Mouse (Mus musculus) A20 (cell line): ENCODE measurements around the gene Saal1.
A peak's percentile ranks its signal among the peaks of the same experiment; 100 is the strongest.

ENCODE experiments used
- DNase-seq: peaks from one replicate; pipeline ENCODE4 v3.0.0-alpha.2; 2011; ENCODE audit warnings: low read depth, low spot score

Gene Saal1

DNA sequence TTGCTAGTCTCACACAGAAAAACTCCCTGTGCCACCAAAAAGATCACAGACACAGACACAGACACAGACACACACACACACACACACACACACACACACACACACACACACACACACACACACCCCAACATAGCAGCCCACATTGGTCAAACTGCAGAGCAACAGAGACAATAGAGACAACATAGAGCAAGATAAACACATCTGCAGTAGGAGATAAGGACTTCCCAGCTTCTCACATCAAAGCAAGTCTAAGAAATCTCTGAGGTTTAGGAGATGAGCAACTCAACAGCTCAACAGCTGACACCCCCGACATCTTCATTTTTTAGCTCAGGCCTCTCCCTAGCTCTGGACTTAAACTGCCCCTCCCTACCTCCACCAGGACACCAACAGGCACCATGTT is 13.7 kb downstream of the Saal1 start:
- no peak for DNase-seq

DNA sequence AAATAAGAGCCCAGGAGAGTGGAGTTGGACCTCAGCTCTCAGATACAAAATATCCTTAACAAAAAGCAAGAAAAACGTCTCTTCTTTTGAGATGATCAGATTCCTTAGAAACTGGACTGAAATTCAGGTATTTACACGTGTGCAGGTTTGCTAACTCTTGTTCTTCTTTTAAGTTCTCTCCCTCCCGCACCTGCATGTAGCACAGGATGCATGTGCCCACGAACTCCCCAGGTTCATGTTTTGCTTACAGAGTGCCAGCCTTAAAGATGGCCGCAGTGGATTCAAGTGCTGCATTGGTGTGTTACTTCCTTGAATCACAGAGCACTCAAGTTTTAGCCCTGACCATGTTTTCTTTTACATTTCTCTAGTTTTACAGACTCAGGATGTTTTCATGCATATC is 23.7 kb downstream of the Saal1 start:
- DNase-seq, result peak; percentile 77

DNA sequence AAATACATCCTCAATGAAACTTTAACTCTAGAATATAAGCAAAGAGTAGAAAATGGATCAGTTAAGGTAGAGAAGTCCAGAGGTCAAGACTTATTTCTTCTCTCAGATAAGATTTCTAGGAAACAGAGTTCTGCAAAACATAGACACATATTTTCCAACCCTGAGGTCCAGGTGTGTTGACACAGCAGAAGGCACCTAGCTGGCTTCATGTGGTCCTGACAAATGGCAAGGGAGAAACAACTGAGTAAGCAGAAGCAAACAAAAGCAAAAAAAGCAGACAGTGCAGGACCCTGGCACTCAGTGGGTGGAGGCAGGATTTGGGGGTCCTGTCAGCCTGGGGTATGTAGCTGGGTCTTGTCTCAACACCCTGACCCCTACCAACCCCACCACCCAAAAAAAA is 29.7 kb downstream of the Saal1 start:
- no peak for DNase-seq

DNA sequence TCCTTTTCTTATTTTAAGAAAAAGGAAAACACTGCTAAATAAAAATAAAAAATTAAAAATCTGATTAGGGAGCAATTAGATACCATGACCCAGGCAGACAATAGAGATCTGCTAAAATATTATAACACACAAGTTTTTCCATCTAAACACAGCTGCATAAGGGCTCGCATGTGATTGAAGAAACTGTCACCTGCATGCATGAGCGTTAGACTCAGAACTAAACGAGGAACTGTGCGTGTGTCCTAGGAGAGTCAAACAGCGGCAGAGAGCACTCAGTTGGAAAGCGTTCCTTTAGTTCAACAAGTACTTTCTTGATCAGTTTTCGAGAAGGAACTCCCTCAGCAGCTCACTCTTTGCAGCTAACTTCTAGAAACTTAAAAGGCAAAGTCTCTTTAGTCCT is 31.4 kb downstream of the Saal1 start:
- peak; percentile 67 for DNase-seq

DNA sequence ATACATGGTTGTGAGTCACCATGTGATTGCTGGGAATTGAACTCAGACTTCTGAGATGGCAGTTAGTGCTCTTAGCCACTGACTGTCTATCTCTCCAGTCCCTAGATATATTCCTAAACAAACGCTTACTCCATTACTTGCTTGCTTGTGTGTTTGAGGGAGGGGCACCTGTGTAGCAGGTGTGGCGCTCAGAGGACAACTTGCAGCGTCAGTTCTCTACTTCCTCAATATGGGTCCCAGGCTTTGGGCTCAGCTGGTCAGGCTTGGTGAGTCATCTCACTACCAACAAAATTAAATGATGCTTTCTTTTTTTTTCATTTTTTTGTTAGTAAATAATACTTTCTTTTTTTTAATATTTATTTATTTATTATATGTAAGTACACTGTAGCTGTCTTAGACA is 32.1 kb downstream of the Saal1 start:
- DNase-seq, result peak; percentile 82

DNA sequence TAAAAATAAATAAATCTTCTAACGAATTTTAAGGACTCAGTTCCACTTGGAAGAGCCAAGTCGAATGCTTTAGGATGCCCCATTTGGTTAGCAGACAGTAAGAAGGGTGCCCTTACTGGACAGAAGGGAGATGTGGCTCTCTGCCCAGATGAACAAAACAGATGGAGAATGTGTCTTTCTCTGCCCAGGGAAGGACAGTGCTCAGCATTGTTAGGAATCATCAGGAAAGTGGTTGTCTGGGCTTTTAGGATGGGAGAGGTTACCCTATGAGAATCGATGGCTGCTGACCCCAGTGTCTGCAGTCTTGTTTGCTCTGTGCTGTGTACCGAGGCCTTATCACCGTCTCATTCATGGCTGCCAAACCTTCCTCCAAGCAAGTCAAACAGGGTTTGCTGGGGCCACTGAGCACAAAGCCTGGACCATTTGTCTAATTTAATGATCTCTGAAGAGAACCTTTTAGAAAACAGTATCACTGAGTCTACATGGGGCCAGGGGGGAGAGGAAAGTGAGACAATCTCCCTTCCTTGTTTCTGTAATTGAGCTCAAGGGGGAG is 33.6 kb downstream of the Saal1 start:
- no peak for DNase-seq

DNA sequence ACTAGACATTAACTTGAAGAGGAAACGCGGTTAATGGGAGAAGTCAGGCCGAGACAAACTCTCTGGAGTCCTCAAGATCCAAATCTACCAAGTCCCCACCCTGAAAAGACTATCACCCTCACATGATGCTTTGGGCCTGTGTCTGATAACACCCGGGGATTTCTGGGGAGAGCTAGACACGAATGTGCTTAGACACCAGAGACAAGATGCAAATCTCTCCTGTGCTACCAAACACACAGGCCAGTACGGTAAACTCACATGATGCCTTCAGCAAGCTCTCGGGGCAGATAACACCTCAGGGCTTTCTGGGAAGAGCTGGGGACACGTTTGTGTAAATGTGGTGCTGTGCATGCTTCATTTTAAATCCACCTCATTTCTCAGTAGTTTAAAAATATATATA is 34.6 kb downstream of the Saal1 start:
- no peak for DNase-seq

DNA sequence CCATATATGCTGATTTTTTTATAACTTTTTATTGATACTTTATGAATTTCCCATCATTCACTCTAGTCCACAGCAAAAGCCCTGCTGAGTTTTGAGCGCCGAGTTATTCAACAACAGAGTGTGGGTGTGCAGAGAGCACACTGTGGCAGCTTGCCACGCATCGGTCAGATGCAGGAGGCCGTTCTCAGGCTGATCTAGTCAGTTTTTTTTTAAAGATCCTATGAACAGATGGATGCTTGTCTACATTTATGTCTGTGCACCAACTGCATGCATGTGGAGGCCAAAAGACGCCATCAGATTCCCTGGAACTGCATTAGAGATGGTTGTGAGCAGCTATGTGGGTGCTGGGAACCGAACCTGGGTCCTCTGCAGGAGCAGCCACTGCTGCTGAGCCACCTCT is 35.4 kb downstream of the Saal1 start:
- DNase-seq, result no peak

DNA sequence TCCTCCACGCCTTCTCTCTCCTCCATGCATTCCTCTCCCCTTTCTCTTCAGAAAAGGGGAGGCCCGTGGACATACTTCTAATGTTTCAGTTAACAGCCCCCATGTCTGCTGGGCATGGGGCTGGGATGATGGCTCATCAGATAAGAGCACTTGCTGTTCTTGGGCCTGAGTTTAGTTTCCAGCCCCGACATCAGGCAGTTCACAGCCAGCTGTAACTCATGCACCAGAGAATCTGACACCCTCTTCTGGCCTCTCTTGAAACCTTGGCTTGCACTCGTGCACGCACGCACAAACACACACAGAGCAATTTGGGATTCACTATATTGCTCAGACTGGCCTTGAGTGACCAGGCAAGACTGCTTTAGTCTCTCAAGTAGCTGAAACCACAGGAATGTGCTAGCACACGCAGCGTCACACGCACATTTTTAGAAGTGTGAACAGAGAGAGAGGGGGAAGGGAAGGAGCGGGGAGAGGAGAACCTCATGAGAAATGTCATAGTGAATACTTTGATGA is 38.3 kb downstream of the Saal1 start, which contains the start of gene Tph1:
Gene Tph1, minus strand, starts transcription at position 378 of the 513 bp plus-strand sequence.
- DNase-seq, result no peak

DNA sequence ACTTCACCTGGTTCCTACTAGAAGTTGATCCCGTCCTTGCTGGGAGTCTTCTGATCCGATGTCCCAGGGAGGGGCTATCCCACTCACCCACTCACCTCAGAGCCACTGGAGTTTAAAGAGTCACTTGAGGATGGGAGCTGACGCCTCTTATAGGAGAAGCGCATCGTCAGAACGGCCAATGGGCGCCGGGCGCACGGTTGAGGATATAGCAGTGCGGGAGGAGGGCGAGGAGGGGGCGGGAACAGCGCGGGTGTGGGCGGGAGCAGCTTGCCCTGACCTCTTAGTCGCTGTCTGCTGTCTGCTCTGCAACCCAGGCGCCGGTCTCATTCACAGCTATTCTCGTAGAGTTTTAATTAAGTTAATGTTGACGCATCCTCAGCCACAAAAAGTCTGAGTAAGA is 43.2 kb downstream of the Saal1 start:
- DNase-seq, result no peak

DNA sequence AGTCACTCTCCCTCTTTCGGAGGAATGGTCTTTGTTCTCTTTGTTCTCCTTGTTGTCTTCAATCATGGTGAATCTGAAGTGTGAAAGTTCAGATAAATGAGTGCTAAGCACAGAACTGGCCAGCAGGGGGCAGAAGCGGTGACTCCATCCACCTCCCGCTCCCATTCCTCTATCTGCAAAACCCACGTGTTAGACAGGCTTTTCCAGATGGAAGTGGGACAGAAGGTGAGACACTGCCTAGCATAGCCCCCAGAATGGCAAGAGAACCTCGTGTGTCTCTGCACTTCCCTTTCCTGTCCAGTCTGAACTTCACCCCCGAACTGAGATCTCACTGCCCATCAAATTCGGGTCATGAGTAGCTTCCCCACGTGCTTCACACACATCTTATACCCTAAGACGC is 45.2 kb downstream of the Saal1 start:
- DNase-seq, result peak; percentile 59

DNA sequence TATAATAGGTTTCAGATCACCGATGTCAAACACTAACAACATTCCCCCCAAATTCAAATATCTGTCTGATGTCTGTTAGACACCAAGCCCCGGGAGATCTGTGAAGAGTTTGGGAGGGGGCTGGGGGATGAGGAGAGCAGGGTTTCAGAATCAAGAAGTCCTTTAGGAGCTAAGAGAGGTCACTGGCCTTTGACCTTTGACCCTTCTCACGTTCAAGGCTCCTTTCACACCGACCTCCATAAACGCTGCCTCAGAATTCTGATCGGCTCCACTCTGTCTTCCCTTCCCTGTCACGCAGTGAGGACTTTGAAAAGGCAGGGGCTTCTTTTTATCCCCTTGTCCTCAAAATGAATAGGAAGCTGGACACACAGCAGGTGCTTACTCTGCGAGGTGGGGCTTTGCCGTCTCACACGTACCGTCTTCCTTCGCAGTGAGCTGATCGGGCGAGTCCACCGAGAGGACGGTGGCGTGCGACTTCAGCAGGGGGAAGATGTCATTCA is 48.8 kb downstream of the Saal1 start:
- DNase-seq, result no peak

DNA sequence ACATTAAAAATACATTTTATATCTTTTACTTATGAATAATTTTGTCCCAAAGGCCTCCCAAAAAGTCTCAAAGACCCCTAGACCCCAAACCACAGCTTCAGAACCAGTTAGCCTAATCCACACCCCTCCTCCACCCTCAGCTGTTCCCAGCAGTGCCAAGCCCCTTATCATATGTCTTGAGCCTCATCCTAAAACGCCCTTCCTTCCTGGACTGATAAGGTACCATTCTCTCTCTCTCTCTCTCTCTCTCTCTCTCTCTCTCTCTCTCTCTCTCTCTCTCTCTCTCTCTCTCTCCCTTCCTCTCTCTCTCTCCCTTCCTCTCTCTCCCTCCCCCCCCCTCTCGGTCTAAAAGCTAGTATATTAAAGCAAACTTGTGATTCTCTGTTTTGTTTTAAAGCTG is 58.2 kb downstream of the Saal1 start:
- DNase-seq, result no peak

DNA sequence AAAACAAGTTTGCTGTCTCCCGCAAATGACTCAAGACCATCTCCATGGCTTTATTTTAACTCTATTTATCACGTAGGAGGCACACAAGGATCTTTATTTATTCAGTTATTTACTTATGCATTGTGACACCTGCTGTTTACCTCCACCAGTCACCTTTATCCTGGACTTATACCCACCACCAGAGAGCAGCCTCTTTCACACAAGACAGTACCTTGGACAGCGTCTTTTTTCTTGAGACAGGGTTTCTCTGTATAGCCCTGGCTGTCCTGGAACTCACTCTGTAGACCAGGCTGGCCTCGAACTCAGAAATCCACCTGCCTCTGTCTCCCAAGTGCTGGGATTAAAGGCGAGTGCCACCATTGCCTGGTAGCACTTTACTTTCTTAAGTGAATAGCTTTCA is 60.2 kb downstream of the Saal1 start:
- peak; percentile 23 for DNase-seq

DNA sequence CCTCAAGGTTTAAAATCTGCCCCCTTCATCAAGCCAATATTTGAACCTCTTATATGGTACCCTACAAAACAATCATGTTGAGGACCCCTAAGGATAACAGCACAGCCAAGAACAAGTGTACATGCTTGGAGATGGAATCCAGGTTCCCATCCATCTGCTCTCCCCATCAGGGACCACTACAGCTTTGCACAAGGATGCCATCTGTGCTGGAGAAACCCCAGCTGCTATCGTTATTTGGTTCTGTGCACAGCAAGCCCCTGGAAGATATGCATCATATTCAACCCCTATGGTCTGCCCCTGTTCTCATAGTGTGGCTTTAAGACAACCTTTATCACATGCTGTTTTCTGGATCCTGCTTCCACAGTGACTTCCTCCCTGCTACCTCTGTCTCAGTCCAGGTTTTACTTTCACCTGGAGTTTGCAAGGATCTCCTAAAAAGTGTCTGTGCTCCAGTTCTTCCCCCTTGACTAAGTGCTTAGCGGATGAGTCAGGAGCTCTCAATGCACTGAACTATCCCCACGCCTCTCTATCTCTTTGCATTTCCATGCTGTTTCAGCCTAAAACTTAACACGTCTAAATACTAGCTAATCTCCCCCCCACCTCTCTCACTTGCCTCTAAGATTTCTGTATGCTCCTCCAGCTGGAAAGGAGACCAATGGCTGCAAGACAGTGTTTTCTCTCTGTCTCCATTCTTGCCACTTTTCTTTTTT is 61.9 kb downstream of the Saal1 start:
- no peak for DNase-seq

DNA sequence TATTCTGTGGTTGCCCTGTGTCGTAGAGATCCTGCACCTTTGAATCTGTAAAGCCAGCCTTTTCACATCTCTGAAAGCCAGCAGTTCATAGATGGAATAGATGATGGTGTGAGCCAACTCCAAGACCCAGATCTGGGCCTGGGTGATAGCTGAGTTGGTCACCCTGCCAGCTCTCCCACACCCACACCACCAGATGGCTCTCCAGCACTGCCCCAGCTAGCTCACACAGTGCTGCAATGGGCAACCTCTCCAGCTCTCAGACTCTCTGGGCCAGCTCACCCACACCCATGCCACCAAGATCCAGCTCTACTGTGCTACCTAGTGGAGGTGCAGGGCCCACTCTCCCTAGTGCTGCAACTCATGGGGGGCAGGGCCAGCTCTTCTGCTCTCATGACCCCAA is 67.3 kb downstream of the Saal1 start:
- DNase-seq, result peak; percentile 33

DNA sequence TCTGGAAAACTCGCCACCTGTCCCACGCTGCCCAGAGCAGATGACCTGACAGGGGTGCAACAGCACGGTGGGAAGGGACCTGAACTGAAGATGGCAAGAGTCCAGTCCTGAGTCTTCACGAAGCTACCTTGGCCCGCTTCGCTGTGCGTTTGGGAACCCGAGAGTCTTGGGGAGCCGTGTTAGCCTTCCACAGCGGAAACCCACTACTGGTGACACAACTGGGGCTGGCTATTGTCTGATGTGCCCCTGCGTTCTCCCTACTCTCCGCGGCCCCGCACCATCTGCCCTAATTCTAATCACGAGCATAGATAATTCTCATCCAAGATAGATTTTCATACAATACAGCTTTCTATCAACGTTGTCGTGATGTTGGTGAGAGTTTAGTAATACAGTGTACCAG is 70.4 kb downstream of the Saal1 start:
- DNase-seq, result no peak

DNA sequence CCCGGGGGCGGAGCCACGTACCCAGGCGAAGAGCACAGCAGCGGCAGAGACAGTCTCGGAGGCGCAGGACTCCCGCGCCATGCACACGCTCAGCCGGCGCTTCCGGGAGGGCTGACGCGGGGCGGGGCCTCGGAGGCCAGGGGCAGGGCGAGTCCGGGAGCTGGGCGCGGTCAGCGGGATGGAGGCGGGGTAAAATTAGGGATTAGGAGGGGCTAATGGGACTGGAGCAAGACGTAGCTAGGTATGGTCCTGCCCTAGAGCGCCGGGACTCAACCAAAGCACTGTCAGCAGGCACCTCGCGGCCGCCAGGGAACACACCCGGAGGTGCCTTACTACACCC is 70.8 kb downstream of the Saal1 start, which contains the start of gene Sergef:
Gene Sergef, minus strand, starts transcription at position 116 of the 340 bp plus-strand sequence.
- peak; percentile 93 for DNase-seq

DNA sequence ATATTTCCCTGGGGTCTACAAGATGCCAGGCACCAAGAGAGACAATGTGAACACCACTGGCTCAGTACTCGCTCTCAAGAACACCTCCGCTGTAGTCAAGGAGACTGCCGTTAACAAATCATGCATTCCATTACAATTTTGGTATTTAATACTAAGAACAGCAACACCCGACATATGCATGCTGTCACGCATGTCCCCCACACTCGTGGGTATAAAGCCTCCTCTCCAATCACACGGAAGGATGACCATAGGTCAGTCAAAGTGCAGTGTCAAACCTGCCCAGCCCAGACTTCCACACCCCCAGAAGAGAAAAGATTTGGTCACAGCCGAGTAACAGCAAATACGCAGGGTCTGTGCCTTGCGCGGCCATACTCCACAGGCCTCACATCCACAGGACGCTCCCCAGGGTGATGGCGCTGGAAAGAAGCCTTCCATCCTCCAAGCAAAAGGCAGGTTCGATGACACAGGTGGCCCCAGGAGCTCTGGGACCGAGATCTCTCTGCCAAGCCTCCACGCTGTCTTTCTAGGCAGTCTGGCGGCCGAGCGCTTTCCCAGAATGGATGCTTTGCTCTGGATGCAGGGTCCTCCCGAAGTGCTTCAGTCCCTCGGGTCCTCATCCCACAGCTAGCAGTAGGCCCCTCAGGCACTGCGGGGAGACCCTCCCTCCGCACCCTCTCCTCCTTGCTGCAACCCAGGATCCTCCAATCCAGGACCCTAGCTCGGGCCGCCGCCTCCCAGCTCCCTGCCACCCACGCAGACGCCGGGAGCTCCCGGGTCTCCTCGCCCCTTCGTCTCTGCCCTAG is 71.4 kb downstream of the Saal1 start:
- DNase-seq, result no peak
